Mouse (Mus musculus): ENCODE measurements at regions not wholly inside any gene's neighbourhood (a gene's known extent, or its start where the extent isn't known, plus 50 kb on each side); places are given as distances from the start of the nearest gene placed in this dataset.
A peak's percentile ranks its signal among the peaks of the same experiment; 100 is the strongest.

DNA sequence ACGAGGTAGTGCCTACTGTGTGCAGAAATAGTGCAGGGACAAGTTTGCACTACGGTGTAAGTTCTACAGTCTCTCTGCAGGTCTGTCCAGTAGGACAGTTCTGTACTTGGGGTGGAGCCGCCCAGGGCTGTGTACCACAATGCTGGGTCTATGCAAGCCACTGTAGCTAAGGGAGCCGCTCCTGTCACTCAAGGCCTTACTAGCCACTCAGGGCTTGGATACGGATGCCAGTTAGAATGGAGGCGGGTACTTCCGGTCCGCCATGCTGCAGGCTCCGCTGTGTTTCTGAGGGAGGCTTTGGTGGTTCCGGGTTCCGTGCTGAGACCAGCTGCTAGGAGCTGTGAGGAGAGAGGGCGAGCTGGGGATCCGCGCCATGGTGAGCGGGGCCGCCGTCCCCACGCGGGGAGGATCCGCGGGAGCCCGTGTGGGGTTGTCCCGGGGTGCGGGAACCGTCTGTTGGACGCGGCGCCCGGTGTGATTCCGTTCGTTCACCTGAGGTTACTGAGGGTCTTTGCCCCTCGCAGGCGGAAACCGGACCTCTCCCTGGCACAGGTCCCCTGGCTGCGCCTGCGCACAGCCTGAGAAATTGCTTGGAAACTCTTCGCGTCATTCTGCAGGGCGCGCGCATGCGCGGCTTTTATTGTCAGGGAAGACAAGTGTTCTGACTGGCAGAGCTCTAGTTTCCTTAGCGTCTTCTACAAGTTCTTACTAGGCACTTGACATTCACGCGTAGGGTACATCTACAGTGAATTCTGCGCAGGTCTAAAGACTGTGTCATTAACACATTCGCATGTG lies 51.0 kb upstream of the Zfp873 start:
- peak in 1 of 2 experiments; percentile 25 for DNase-seq (ENCODE audit: low read depth in 1 of 2, low spot score in 2 of 2)
